Mouse (Mus musculus) liver, embryonic 14.5 days (tissue): ENCODE results near the gene Thsd1. TPM values are rescaled to one million over a fixed set of nuclear protein-coding genes. Genes with fewer than 3 reads are reported as not detected.

Experiments
- ATAC-seq: fragments of 200-750 bp; cut with Nextera tagmentation; 2 replicates; pipeline ENCODE4 v1.8.0; 2017; ENCODE audit warnings: moderate number of reproducible peaks, mild to moderate bottlenecking, moderate library complexity; ENCODE audit not compliant: insufficient read depth
- DNase-seq, 3 experiments: peaks; one replicate each; pipeline ENCODE4 v3.0.0-alpha.2; 2012 to 2013; ENCODE audit warnings: low read depth in 3 of 3, low spot score in 3 of 3
- H3K27ac ChIP-seq: fragments of 300-500 bp; sonication (generic); 2 replicates; pipeline ENCODE4 v1.5.1; 2014; ENCODE audit warnings: moderate library complexity, mild to moderate bottlenecking, control low read depth, inconsistent platforms
- H3K27me3 ChIP-seq: fragments of 300-500 bp; sonication (generic); 2 replicates; pipeline ENCODE4 v1.6.1; 2014; ENCODE audit warnings: mild to moderate bottlenecking, low read length, moderate library complexity; ENCODE audit not compliant: control insufficient read depth, insufficient read depth
- H3K36me3 ChIP-seq: fragments of 300-500 bp; sonication (generic); replicated peaks from 2 replicates; pipeline ENCODE4 v1.6.1; 2014; ENCODE audit warnings: low read depth; ENCODE audit not compliant: control insufficient read depth, insufficient read depth
- H3K4me1 ChIP-seq, 2 experiments: fragments of 200-500 bp in 1 of 2; fragments of 300-500 bp in 1 of 2; sonication (generic) in 1 of 2; replicated peaks; 2 replicates each; pipeline ENCODE4 v1.6.1; 2012 to 2014; ENCODE audit warnings: antibody characterized with exemption in 1 of 2, inconsistent platforms in 1 of 2, low read length in 1 of 2; ENCODE audit not compliant: control insufficient read depth in 2 of 2, insufficient read depth in 2 of 2
- H3K4me2 ChIP-seq: fragments of 300-500 bp; sonication (generic); 2 replicates; pipeline ENCODE4 v1.6.1; 2014; ENCODE audit warnings: low read depth, mild to moderate bottlenecking, control low read depth, moderate library complexity
- H3K4me3 ChIP-seq, 2 experiments: fragments of 200-500 bp in 1 of 2; fragments of 300-500 bp in 1 of 2; sonication (generic) in 1 of 2; 2 replicates each; pipeline ENCODE4 v1.5.1; 2012 to 2014; ENCODE audit warnings: low read depth in 2 of 2, low read length in 2 of 2, mild to moderate bottlenecking in 2 of 2, control low read depth in 1 of 2, inconsistent platforms in 1 of 2, moderate library complexity in 1 of 2; ENCODE audit not compliant: insufficient read depth in 1 of 2
- H3K9ac ChIP-seq: fragments of 300-500 bp; sonication (generic); replicated peaks from 2 replicates; pipeline ENCODE4 v1.6.1; 2014; ENCODE audit warnings: mild to moderate bottlenecking, control low read depth, moderate library complexity
- H3K9me3 ChIP-seq: fragments of 300-500 bp; sonication (generic); 2 replicates; pipeline ENCODE4 v1.6.1; 2016; ENCODE audit warnings: low read length, mixed read lengths; ENCODE audit not compliant: control insufficient read depth
- CTCF ChIP-seq: IDR thresholded peaks from 2 replicates; pipeline ENCODE4 v1.5.1; 2016; ENCODE audit warnings: antibody characterized with exemption, low read depth, control low read depth
- EP300 ChIP-seq: IDR thresholded peaks from 2 replicates; pipeline ENCODE4 v1.6.1; 2016; ENCODE audit warnings: antibody characterized with exemption, low read depth
- WGBS: fragments of 180-500 bp; shearing (Covaris S2); extraction: QIAGEN DNeasy Blood & Tissue Kit; methylation state at CpG from one replicate; pipeline ENCODE4 v1.1.7; 2014; ENCODE audit not compliant: insufficient replicate concordance; 5-methylcytosine and 5-hydroxymethylcytosine counted together
- polyA plus RNA-seq, 2 experiments: library from polyadenylated mRNA; depleted of rRNA in 1 of 2; stranded (reverse) in 1 of 2; unstranded in 1 of 2; fragments of >200 nt; fragmentation: Nextera tagmentation in 1 of 2; extraction: Ambion mirVana in 1 of 2; gene quantifications; 2 replicates each; pipeline versions ENCODE4 v1.2.1 to v1.2.3; 2012 to 2014

Gene Thsd1
- polyA plus RNA-seq, 2 experiments = 0.94 to 1.1 TPM

- Histone ChIP-seq H3K4me1 (0 out of 4 replicates have a peak, but pooled peaks cover 0 to 2% of the 10 kb centered on the region in 2 experiments), H3K4me2 (no peak overlapping the region), H3K9me3 (no peaks in the 10 kb centered on the region), H3K9ac (no peak overlapping the region), H3K27me3 (no peaks in the 10 kb centered on the region), H3K27ac (no peak overlapping the region), H3K36me3 (no peaks in the 10 kb centered on the region), H3K4me3 (no peak overlapping the region)
- TF ChIP-seq CTCF = no peak
- TF ChIP-seq EP300 = no peak
- DNase-seq = no peak
- no peak for ATAC-seq
- WGBS = 59% methylated on average over 6 of the region's 6 CpGs
Observed at GRCm38 (mm10) chr8:22264292-22264691, 37.2 kb downstream of the Thsd1 start.

- Histone ChIP-seq H3K9ac (no peak overlapping the region), H3K4me1 (0 out of 4 replicates have a peak, but pooled peaks cover 0 to 2% of the 10 kb centered on the region in 2 experiments), H3K4me3 (no peak overlapping the region), H3K36me3 (no peaks in the 10 kb centered on the region), H3K4me2 (no peak overlapping the region), H3K27me3 (no peaks in the 10 kb centered on the region), H3K27ac (no peak overlapping the region), H3K9me3 (no peaks in the 10 kb centered on the region)
- DNase-seq (no peak), ATAC-seq (no peak)
- TF ChIP-seq EP300 = no peak
- no peak for TF ChIP-seq CTCF
- WGBS = 61% methylated on average over 6 of the region's 6 CpGs
Observed at GRCm38 (mm10) chr8:22264787-22265186, 37.7 kb downstream of the Thsd1 start.

GRCm38 (mm10) chr8:22265194-22265593 lies 38.1 kb downstream of the Thsd1 start:
- no peaks in the 10 kb centered on the region for H3K36me3 ChIP-seq
- H3K9me3 ChIP-seq = no peaks in the 10 kb centered on the region
- H3K27me3 ChIP-seq = no peaks in the 10 kb centered on the region
- no peak overlapping the region for H3K9ac ChIP-seq
- no peak for TF ChIP-seq EP300
- TF ChIP-seq CTCF = no peak
- no peak overlapping the region for H3K4me2 ChIP-seq
- H3K27ac ChIP-seq = no peak overlapping the region
- ATAC-seq (no peak), DNase-seq (no peak)
- 69% methylated on average over 1 of the region's 1 CpGs for WGBS
- H3K4me1 ChIP-seq = 0 out of 4 replicates have a peak, but pooled peaks cover 0 to 2% of the 10 kb centered on the region in 2 experiments
- H3K4me3 ChIP-seq = no peak overlapping the region

GRCm38 (mm10) chr8:22266809-22267208 lies 39.7 kb downstream of the Thsd1 start:
- TF ChIP-seq CTCF = no peak
- TF ChIP-seq EP300 = no peak
- Histone ChIP-seq H3K4me3 (no peak overlapping the region), H3K36me3 (no peaks in the 10 kb centered on the region), H3K9ac (no peak overlapping the region), H3K4me2 (no peak overlapping the region), H3K4me1 (no peaks in the 10 kb centered on the region), H3K27ac (no peak overlapping the region), H3K27me3 (no peaks in the 10 kb centered on the region), H3K9me3 (no peaks in the 10 kb centered on the region)
- ATAC-seq (no peak), DNase-seq (no peak)
- 65% methylated on average over 3 of the region's 3 CpGs for WGBS

GRCm38 (mm10) chr8:22273142-22273541 lies 46.0 kb downstream of the Thsd1 start:
- Histone ChIP-seq H3K4me1 (no peaks in the 10 kb centered on the region), H3K36me3 (no peaks in the 10 kb centered on the region), H3K4me2 (no peak overlapping the region), H3K9me3 (no peaks in the 10 kb centered on the region), H3K9ac (no peak overlapping the region), H3K27ac (no peak overlapping the region), H3K27me3 (no peaks in the 10 kb centered on the region), H3K4me3 (no peak overlapping the region)
- WGBS = 65% methylated on average over 3 of the region's 3 CpGs
- no peak for DNase-seq
- ATAC-seq = no peak
- TF ChIP-seq EP300 = no peak
- TF ChIP-seq CTCF = no peak
